Mouse (Mus musculus) heart, embryonic 12.5 days (tissue): Measurements from ENCODE around the gene Tas2r134. TPM values are rescaled to one million over a fixed set of nuclear protein-coding genes. Genes with fewer than 3 reads are reported as not detected.

Source experiments
- ATAC-seq: fragments of 200-750 bp; cut with Nextera tagmentation; 2 replicates; pipeline ENCODE4 v1.8.0; 2017; ENCODE audit warnings: moderate TSS enrichment, moderate library complexity; ENCODE audit not compliant: insufficient number of reproducible peaks, low FRiP score
- H3K27ac ChIP-seq: fragments of 300-500 bp; sonication (generic); 2 replicates; pipeline ENCODE4 v1.5.1; 2016; ENCODE audit warnings: mild to moderate bottlenecking, moderate library complexity; ENCODE audit not compliant: poor library complexity, severe bottlenecking
- H3K27me3 ChIP-seq: fragments of 300-500 bp; sonication (generic); replicated peaks from 2 replicates; pipeline ENCODE4 v1.6.1; 2016; ENCODE audit warnings: mild to moderate bottlenecking, moderate library complexity
- H3K36me3 ChIP-seq: fragments of 300-500 bp; sonication (generic); 2 replicates; pipeline ENCODE4 v1.6.1; 2016; ENCODE audit warnings: mild to moderate bottlenecking, moderate library complexity
- H3K4me1 ChIP-seq: fragments of 300-500 bp; sonication (generic); replicated peaks from 2 replicates; pipeline ENCODE4 v1.6.1; 2016; ENCODE audit warnings: mild to moderate bottlenecking
- H3K4me2 ChIP-seq: fragments of 300-500 bp; sonication (generic); 2 replicates; pipeline ENCODE4 v1.6.1; 2016; ENCODE audit warnings: mild to moderate bottlenecking, moderate library complexity
- H3K4me3 ChIP-seq: fragments of 300-500 bp; sonication (generic); 2 replicates; pipeline ENCODE4 v1.5.1; 2016; ENCODE audit warnings: mild to moderate bottlenecking
- H3K9ac ChIP-seq: fragments of 300-500 bp; sonication (generic); 2 replicates; pipeline ENCODE4 v1.6.1; 2016; ENCODE audit warnings: mild to moderate bottlenecking, moderate library complexity
- H3K9me3 ChIP-seq: fragments of 300-500 bp; sonication (generic); replicated peaks from 2 replicates; pipeline ENCODE4 v1.6.1; 2016; ENCODE audit warnings: mild to moderate bottlenecking, moderate library complexity
- WGBS: fragments of 180-500 bp; shearing (Covaris S2); methylation state at CpG from one replicate; pipeline ENCODE4 v1.1.7; 2016; 5-methylcytosine and 5-hydroxymethylcytosine counted together
- polyA plus RNA-seq: library from polyadenylated mRNA; unstranded; fragments of >200 nt; fragmentation: Nextera tagmentation; extraction: Ambion mirVana; gene quantifications from 2 replicates; pipeline ENCODE4 v1.2.1, GENCODE M21; 2016

The Tas2r134 gene
- polyA plus RNA-seq, 1 experiment from 2014 or later = not detected

DNA sequence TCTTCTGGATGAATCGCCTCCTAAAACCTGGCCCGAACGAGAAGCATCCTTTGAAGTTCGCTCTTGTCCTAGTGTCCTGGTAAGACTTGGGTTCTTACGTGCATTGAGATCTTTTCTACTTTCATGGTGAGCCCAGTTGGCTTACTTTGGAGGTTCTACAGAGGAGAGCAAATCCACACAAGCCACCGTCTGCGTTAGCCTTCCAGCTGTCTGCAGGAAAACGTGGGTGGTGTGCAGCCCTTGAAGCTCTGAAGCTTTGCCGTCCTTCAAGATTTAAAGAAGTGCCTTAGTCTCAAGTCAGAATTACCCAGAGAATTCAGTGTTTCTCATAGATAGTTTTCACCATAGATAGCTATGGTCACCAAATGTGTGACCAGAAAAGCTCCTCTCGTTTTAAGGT, 24.8 kb downstream of the Tas2r134 start:
- H3K9ac ChIP-seq = no peak overlapping the region
- H3K4me3 ChIP-seq = no peak overlapping the region
- H3K4me1 ChIP-seq = 0 out of 2 replicates have a peak, but pooled peaks cover 5% of the 10 kb centered on the region
- no peaks in the 10 kb centered on the region for H3K36me3 ChIP-seq
- no peak overlapping the region for H3K27ac ChIP-seq
- WGBS = 89% methylated on average over 10 of the region's 10 CpGs
- no peaks in the 10 kb centered on the region for H3K27me3 ChIP-seq
- no peaks in the 10 kb centered on the region for H3K9me3 ChIP-seq
- H3K4me2 ChIP-seq = no peak overlapping the region
- ATAC-seq = no peak

GRCm38 (mm10) chr2:51657684-51658083, 30.4 kb downstream of the Tas2r134 start:
- no peak overlapping the region for H3K9ac ChIP-seq
- no peaks in the 10 kb centered on the region for H3K36me3 ChIP-seq
- H3K4me1 ChIP-seq = no peaks in the 10 kb centered on the region
- no peak overlapping the region for H3K4me2 ChIP-seq
- no peak overlapping the region for H3K4me3 ChIP-seq
- H3K27ac ChIP-seq = no peak overlapping the region
- 60% methylated on average over 3 of the region's 3 CpGs for WGBS
- ATAC-seq = no peak
- H3K27me3 ChIP-seq = no peaks in the 10 kb centered on the region
- H3K9me3 ChIP-seq = no peaks in the 10 kb centered on the region

GRCm38 (mm10) chr2:51658288-51658687, 31.0 kb downstream of the Tas2r134 start:
- Histone ChIP-seq H3K9me3 (no peaks in the 10 kb centered on the region), H3K4me3 (no peak overlapping the region), H3K4me2 (no peak overlapping the region), H3K36me3 (no peaks in the 10 kb centered on the region), H3K9ac (no peak overlapping the region), H3K27ac (no peak overlapping the region), H3K4me1 (no peaks in the 10 kb centered on the region), H3K27me3 (no peaks in the 10 kb centered on the region)
- ATAC-seq = no peak
- 71% methylated on average over 5 of the region's 5 CpGs for WGBS

DNA sequence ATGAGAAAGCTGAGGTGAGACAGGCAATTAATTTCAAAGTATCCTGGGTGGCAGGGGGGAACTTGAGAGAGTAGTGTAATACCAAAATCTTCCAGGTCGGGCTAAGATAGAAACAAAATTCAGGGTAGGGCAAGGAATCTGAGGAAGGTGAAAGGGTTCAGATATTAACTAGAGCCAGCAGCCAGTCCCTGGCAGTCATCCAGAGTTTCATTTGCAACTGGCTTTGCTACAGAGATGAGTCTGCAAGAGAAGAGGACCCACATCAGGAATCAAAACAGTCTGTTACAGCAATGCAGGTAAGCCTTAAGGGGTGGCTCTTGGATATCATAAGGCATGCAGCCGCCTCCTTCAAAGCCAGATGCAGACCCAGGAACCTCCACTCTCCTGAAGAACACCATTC, 47.0 kb downstream of the Tas2r134 start:
- Histone ChIP-seq H3K36me3 (no peaks in the 10 kb centered on the region), H3K9me3 (no peaks in the 10 kb centered on the region), H3K9ac (no peak overlapping the region), H3K4me2 (no peak overlapping the region), H3K4me1 (peaks cover 7% of the 10 kb centered on the region; the same call in 1 of the 2 replicates), H3K27me3 (no peaks in the 10 kb centered on the region), H3K27ac (no peak overlapping the region), H3K4me3 (no peak overlapping the region)
- no peak for ATAC-seq
- 64% methylated on average over 2 of the region's 2 CpGs for WGBS
